Mouse (Mus musculus): ENCODE data around the gene Acsm3. TPM values are rescaled to one million over a fixed set of nuclear protein-coding genes. Genes with fewer than 3 reads are reported as not detected.

Gene Acsm3
- polyA plus RNA-seq, 1 experiment = not detected

DNA sequence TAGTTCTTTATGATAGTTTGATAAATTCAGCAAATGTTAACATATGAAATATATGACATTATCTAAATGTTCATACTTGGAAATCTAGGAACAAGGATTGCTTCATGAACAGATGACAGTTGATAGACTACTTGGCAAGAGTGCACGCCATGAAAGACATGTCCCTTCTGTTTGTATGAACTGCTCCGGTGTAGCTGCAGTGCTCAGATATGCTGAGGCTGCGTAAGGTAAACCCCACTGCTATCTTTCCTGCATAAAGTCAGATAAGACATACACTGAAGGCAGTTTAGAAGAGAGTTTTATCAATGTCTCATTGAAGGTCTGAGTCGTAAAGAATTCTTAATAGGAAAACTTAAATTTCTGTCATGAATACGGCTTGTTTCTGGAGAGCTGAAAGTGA, 24.2 kb downstream of the Acsm3 start:
- Histone ChIP-seq H3K9me3 (replicated peaks; ENCODE audit: control insufficient read depth, insufficient read depth, low read length, poor library complexity, severe bottlenecking) (no peaks in the 10 kb centered on the region), H3K4me3 (ENCODE audit: low read depth, low read length) (no peak overlapping the region), H3K36me3 (ENCODE audit: control insufficient read depth, insufficient read depth, low read length, poor library complexity, severe bottlenecking) (peaks cover 25% of the 10 kb centered on the region), H3K4me1 (ENCODE audit: control insufficient read depth, insufficient read depth, low read length) (no peaks in the 10 kb centered on the region), H3K27me3 (ENCODE audit: control insufficient read depth, insufficient read depth, low read length, poor library complexity, severe bottlenecking) (no peaks in the 10 kb centered on the region), H3K9ac (ENCODE audit: low read depth, poor library complexity, severe bottlenecking) (no peak overlapping the region), H3K27ac (ENCODE audit: insufficient read depth, low read length) (no peak overlapping the region)
- TF ChIP-seq EP300 (IDR thresholded peaks at IDR 0.05; ENCODE audit: insufficient read depth, low read depth, low read length) = no peak
- TF ChIP-seq POLR2A (IDR thresholded peaks at IDR 0.05; ENCODE audit: insufficient read depth, low read length) = no peak
- no peak for TF ChIP-seq CTCF (IDR thresholded peaks at IDR 0.05; ENCODE audit: low read depth, low read length)

DNA sequence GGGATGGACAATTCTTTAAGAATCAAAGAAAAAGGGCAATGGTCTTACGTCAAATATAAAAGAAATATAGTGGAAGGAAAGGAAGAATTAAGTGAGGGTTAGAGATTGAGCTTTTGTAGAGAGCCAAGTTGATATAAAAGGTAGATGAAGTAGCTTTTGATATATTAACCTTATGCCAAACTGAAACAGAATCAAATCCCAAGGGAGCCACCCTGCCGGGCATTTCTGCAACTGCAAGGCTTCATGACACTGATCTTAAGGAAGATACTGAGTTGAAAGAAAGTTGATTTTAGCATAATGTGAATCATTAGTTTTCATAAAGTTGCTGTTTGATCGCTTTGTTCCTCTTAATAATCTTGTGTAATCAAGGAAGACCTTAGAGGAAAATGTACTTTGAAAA, 28.3 kb downstream of the Acsm3 start:
- Histone ChIP-seq H3K4me1 (ENCODE audit: control insufficient read depth, insufficient read depth, low read length) (no peaks in the 10 kb centered on the region), H3K36me3 (ENCODE audit: control insufficient read depth, insufficient read depth, low read length, poor library complexity, severe bottlenecking) (peaks cover 31% of the 10 kb centered on the region), H3K27me3 (ENCODE audit: control insufficient read depth, insufficient read depth, low read length, poor library complexity, severe bottlenecking) (no peaks in the 10 kb centered on the region), H3K4me3 (ENCODE audit: low read depth, low read length) (no peak overlapping the region), H3K9ac (ENCODE audit: low read depth, poor library complexity, severe bottlenecking) (no peak overlapping the region), H3K9me3 (replicated peaks; ENCODE audit: control insufficient read depth, insufficient read depth, low read length, poor library complexity, severe bottlenecking) (no peaks in the 10 kb centered on the region), H3K27ac (ENCODE audit: insufficient read depth, low read length) (no peak overlapping the region)
- TF ChIP-seq EP300 (IDR thresholded peaks at IDR 0.05; ENCODE audit: insufficient read depth, low read depth, low read length) (no peak), CTCF (IDR thresholded peaks at IDR 0.05; ENCODE audit: low read depth, low read length) (no peak), POLR2A (IDR thresholded peaks at IDR 0.05; ENCODE audit: insufficient read depth, low read length) (no peak)

DNA sequence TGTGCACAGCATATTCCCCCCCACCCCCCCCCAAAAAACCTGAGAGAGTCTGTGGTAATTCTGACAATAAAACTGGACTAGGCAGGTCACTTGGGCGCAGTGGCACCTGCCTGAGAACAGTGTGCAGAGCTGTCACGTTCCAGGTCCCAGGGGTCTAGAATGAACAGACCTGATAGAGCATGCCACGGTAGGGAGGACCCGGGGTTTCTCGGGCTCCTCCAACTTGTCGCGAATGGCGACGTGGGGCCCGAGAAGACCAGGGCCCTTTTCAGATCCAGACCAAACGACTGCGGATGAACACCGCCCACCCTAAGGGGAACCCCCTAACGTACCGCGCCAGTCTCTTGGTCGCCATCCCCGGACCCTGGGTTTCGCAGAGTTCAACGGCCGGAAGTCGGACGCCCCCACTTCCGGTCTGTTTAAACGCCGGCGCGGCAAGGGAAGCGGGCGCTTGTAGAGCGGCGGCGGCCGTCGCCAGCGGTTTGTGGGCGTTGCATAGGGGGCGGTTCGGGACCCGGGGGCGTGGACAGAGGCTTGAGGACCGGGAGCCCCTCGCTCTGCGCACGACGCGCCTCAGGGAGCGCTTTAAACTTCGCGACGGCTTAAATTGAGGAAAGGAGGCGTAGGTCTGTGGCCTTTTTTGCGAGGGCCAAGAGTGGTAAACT, 33.0 kb downstream of the Acsm3 start, which contains the start of the genes Rexo5 and Eri2:
Rexo5 (plus strand) TSS at position 421 of the 665 bp plus-strand sequence.
Eri2 (minus strand) TSS at position 473 of the 665 bp plus-strand sequence.
- Histone ChIP-seq H3K36me3 (ENCODE audit: control insufficient read depth, insufficient read depth, low read length, poor library complexity, severe bottlenecking) (peaks cover 11% of the 10 kb centered on the region), H3K27me3 (ENCODE audit: control insufficient read depth, insufficient read depth, low read length, poor library complexity, severe bottlenecking) (no peaks in the 10 kb centered on the region), H3K9me3 (replicated peaks; ENCODE audit: control insufficient read depth, insufficient read depth, low read length, poor library complexity, severe bottlenecking) (no peaks in the 10 kb centered on the region), H3K4me1 (ENCODE audit: control insufficient read depth, insufficient read depth, low read length) (peaks cover 2% of the 10 kb centered on the region), H3K4me3 (ENCODE audit: low read depth, low read length) (peak within 1 kb of the TSS; percentile 93), H3K27ac (ENCODE audit: insufficient read depth, low read length) (0 out of 2 replicates have a peak within 1 kb of the TSS, but pooled peaks have one; percentile 4), H3K9ac (ENCODE audit: low read depth, poor library complexity, severe bottlenecking) (peak within 1 kb of the TSS; percentile 89)
- TF ChIP-seq CTCF (IDR thresholded peaks at IDR 0.05; ENCODE audit: low read depth, low read length) = no peak
- peak; percentile 7 for TF ChIP-seq POLR2A (IDR thresholded peaks at IDR 0.05; ENCODE audit: insufficient read depth, low read length)
- no peak for TF ChIP-seq EP300 (IDR thresholded peaks at IDR 0.05; ENCODE audit: insufficient read depth, low read depth, low read length)

DNA sequence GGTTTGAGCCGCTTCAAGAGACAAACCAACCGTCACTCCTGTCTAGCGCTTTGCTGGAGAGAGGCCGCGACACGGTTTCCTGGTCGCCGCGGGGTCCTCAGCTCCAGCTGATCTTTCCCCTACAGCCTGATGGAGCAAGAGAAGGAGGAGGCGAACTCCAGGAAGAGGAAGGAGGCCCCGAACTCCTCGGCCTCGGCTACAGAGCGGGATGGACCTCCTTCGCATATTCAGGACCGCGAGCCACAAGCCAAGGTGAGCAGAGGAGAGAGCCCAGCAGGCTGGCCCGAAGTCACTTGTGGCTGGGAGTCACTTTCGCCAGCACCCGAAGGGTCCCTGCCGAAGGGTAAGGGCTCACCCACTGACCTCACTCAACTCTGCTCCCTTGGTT, 33.5 kb downstream of the Acsm3 start:
- no peak for TF ChIP-seq CTCF (IDR thresholded peaks at IDR 0.05; ENCODE audit: low read depth, low read length)
- no peak for TF ChIP-seq POLR2A (IDR thresholded peaks at IDR 0.05; ENCODE audit: insufficient read depth, low read length)
- no peak for TF ChIP-seq EP300 (IDR thresholded peaks at IDR 0.05; ENCODE audit: insufficient read depth, low read depth, low read length)
- Histone ChIP-seq H3K27me3 (ENCODE audit: control insufficient read depth, insufficient read depth, low read length, poor library complexity, severe bottlenecking) (no peaks in the 10 kb centered on the region), H3K36me3 (ENCODE audit: control insufficient read depth, insufficient read depth, low read length, poor library complexity, severe bottlenecking) (peaks cover 11% of the 10 kb centered on the region), H3K27ac (ENCODE audit: insufficient read depth, low read length) (0 out of 2 replicates have a peak overlapping the region, but pooled peaks have one; percentile 4), H3K9ac (ENCODE audit: low read depth, poor library complexity, severe bottlenecking) (peak overlapping the region; percentile 89), H3K4me3 (ENCODE audit: low read depth, low read length) (peak overlapping the region; percentile 93), H3K9me3 (replicated peaks; ENCODE audit: control insufficient read depth, insufficient read depth, low read length, poor library complexity, severe bottlenecking) (no peaks in the 10 kb centered on the region), H3K4me1 (ENCODE audit: control insufficient read depth, insufficient read depth, low read length) (peaks cover 2% of the 10 kb centered on the region)

DNA sequence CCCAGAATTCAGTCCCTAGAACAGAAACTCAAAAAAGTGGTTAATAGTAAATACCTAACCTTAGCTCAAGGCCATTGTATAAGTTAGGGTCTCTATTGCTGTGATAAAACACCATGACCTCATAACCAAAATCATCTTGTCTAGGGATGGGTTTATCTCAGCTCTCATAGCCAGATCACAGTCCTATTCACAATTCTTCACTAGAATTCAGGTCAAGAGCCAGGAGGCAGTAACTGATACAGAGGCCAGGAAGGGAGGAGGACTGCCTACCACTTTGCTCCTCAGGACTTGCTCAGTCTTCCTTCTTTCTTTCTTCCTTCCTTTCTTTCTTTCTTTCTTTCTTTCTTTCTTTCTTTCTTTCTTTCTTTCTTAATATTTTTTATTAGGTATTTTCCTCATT, 34.6 kb downstream of the Acsm3 start:
- Histone ChIP-seq H3K27me3 (ENCODE audit: control insufficient read depth, insufficient read depth, low read length, poor library complexity, severe bottlenecking) (no peaks in the 10 kb centered on the region), H3K36me3 (ENCODE audit: control insufficient read depth, insufficient read depth, low read length, poor library complexity, severe bottlenecking) (peaks cover 6% of the 10 kb centered on the region), H3K9ac (ENCODE audit: low read depth, poor library complexity, severe bottlenecking) (no peak overlapping the region), H3K4me1 (ENCODE audit: control insufficient read depth, insufficient read depth, low read length) (peaks cover 2% of the 10 kb centered on the region), H3K27ac (ENCODE audit: insufficient read depth, low read length) (no peak overlapping the region), H3K4me3 (ENCODE audit: low read depth, low read length) (no peak overlapping the region), H3K9me3 (replicated peaks; ENCODE audit: control insufficient read depth, insufficient read depth, low read length, poor library complexity, severe bottlenecking) (no peaks in the 10 kb centered on the region)
- TF ChIP-seq POLR2A (IDR thresholded peaks at IDR 0.05; ENCODE audit: insufficient read depth, low read length) (no peak), EP300 (IDR thresholded peaks at IDR 0.05; ENCODE audit: insufficient read depth, low read depth, low read length) (no peak)

DNA sequence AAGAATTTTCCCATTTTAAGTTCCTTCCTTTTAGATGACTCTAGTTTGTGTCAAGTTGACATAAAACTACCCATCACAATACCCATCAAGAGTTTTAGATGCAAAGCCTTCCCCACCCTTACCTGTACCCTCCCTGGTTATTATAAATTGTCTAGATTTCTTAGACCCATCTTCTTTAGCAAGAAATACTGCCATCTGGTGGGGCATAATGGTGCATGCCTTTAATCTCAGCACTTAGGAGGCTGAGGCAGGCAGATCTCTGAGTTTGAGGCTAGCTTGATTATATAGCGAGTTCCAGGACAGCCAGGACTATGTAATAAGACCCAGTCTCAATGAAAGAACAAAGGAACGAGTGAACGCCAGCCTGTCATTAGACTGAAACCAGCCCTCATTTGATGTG, 39.8 kb downstream of the Acsm3 start:
- TF ChIP-seq EP300 (IDR thresholded peaks at IDR 0.05; ENCODE audit: insufficient read depth, low read depth, low read length) = no peak
- TF ChIP-seq POLR2A (IDR thresholded peaks at IDR 0.05; ENCODE audit: insufficient read depth, low read length) = no peak
- Histone ChIP-seq H3K4me1 (ENCODE audit: control insufficient read depth, insufficient read depth, low read length) (no peaks in the 10 kb centered on the region), H3K27me3 (ENCODE audit: control insufficient read depth, insufficient read depth, low read length, poor library complexity, severe bottlenecking) (no peaks in the 10 kb centered on the region), H3K4me3 (ENCODE audit: low read depth, low read length) (no peak overlapping the region), H3K36me3 (ENCODE audit: control insufficient read depth, insufficient read depth, low read length, poor library complexity, severe bottlenecking) (peaks cover 3% of the 10 kb centered on the region; the same call in 1 of the 2 replicates), H3K9ac (ENCODE audit: low read depth, poor library complexity, severe bottlenecking) (no peak overlapping the region), H3K9me3 (replicated peaks; ENCODE audit: control insufficient read depth, insufficient read depth, low read length, poor library complexity, severe bottlenecking) (no peaks in the 10 kb centered on the region), H3K27ac (ENCODE audit: insufficient read depth, low read length) (no peak overlapping the region)

Measured in ES-Bruce4 (cell line).